Mouse (Mus musculus): Measurements from ENCODE around the gene Adam20.
"Not testable (repeated sequence)": the region's sequence is repeated elsewhere in the genome, so short reads cannot be mapped to it uniquely, and the experiment has no call there.

The Adam20 gene

GRCm38 (mm10) chr8:40792973-40793372 is at the start of gene Adam20:
Gene Adam20, plus strand, starts transcription at chr8:40793273.
- DNase-seq = not testable (repeated sequence)

GRCm38 (mm10) chr8:40751908-40752307 is 41.2 kb upstream of the Adam20 start, which contains the start of gene Adam25:
Gene Adam25, plus strand, starts transcription at chr8:40752208.
- DNase-seq = not testable (repeated sequence)

GRCm38 (mm10) chr8:40783320-40783719 is 9.8 kb upstream of the Adam20 start:
- no peak for DNase-seq

- DNase-seq = no peak
Measured at GRCm38 (mm10) chr8:40803379-40804079, 10.5 kb downstream of the Adam20 start.
